Comparison of ENCODE assay signal across 15 mouse cellular contexts in the genomic region with DNA sequence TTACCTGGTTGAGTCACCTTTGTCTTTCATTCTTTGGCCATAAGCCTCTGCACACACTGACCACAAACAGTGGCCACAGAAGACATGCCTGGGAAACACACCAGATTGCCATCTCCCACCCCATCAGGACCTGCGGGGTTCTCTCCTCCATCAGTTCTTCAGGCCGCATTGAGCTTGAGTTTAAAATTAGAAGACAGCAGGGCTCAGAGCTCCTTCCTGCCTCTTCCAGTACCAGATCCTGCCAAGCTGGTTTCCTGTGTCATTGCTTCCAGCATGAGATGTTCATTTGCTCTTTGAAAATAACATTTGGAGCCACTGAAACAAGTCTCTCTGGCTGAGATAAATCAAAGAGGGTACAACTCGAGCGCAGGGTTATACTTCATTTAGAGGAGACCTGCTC.
"Had no signal": no experiment of that assay in that cellular context is flagged by ENCODE, and none has a peak within 500 bp of the region (broad histone marks: within the 10 kb centered on the region; RNA-seq: fewer than 3 reads in every experiment).

No protein-coding gene starts in this region.

- DNase-seq: kidney, postnatal 14 days; kidney, postnatal 4 days; liver; lung, adult 18-20 months; lung, postnatal 10 days; lung, postnatal 36 days; midbrain, embryonic 14.5 days; thymus, adult 18-20 months; thymus, postnatal 36 days had no signal

- H3K4me3 ChIP-seq: limb, embryonic 10.5 days; limb, embryonic 13.5 days; liver, embryonic 12.5 days; liver, embryonic 15.5 days; lung, embryonic 15.5 days had no signal

- H3K36me3 ChIP-seq: limb, embryonic 10.5 days; limb, embryonic 13.5 days; liver, embryonic 12.5 days; liver, embryonic 15.5 days; lung, embryonic 15.5 days had no signal

- ATAC-seq: liver, embryonic 12.5 days had no signal

- H3K27ac ChIP-seq: limb, embryonic 10.5 days; limb, embryonic 13.5 days; liver, embryonic 12.5 days; liver, embryonic 15.5 days; lung, embryonic 15.5 days had no signal

- H3K9ac ChIP-seq: limb, embryonic 13.5 days; liver, embryonic 12.5 days; liver, embryonic 15.5 days; lung, embryonic 15.5 days had no signal

- H3K9me3 ChIP-seq: limb, embryonic 10.5 days; limb, embryonic 13.5 days; liver, embryonic 12.5 days; lung, embryonic 15.5 days had no signal

- H3K4me1 ChIP-seq: limb, embryonic 13.5 days; liver, embryonic 12.5 days; liver, embryonic 15.5 days; lung, embryonic 15.5 days had no signal

- H3K27me3 ChIP-seq: liver, embryonic 12.5 days; liver, embryonic 15.5 days; lung, embryonic 15.5 days had no signal

- H3K4me2 ChIP-seq: limb, embryonic 13.5 days; liver, embryonic 12.5 days; liver, embryonic 15.5 days; lung, embryonic 15.5 days; midbrain, embryonic 11.5 days had no signal
